Mouse (Mus musculus) 3134 (cell line): ENCODE data around the gene Hist1h1b.
"Not testable (repeated sequence)": the region's sequence is repeated elsewhere in the genome, so short reads cannot be mapped to it uniquely, and the experiment has no call there.

ENCODE experiments used
- DNase-seq: peaks from one replicate; pipeline ENCODE4 v3.0.0-alpha.2; 2011; ENCODE audit warnings: low spot score; ENCODE audit not compliant: insufficient read length; ENCODE audit errors: extremely low read depth

The Hist1h1b gene

GRCm38 (mm10) chr13:21779767-21780731, at the start of gene Hist1h1b:
Hist1h1b (minus strand) TSS chr13:21780625.
- DNase-seq = peak; percentile 94

GRCm38 (mm10) chr13:21828511-21828910, 48.1 kb upstream of the Hist1h1b start:
- no peak for DNase-seq

- not testable (repeated sequence) for DNase-seq
These were observed 39.9 kb upstream of the Hist1h1b start for GRCm38 (mm10) chr13:21820082-21820890.

GRCm38 (mm10) chr13:21812092-21812491, 31.7 kb upstream of the Hist1h1b start:
- DNase-seq = not testable (repeated sequence)

GRCm38 (mm10) chr13:21811539-21811938, 31.1 kb upstream of the Hist1h1b start, which contains the start of gene Hist1h4m:
Hist1h4m (plus strand) TSS chr13:21811746.
- DNase-seq = not testable (repeated sequence)

GRCm38 (mm10) chr13:21811074-21811473, 30.6 kb upstream of the Hist1h1b start:
- not testable (repeated sequence) for DNase-seq

GRCm38 (mm10) chr13:21810073-21810472, 29.6 kb upstream of the Hist1h1b start, which contains the start of the genes Hist1h2bq and Hist1h2ao:
Hist1h2bq (minus strand) TSS chr13:21810197.
Hist1h2ao (plus strand) TSS chr13:21810465.
- not testable (repeated sequence) for DNase-seq

- DNase-seq = not testable (repeated sequence)
These were observed 22.6 kb upstream of the Hist1h1b start for GRCm38 (mm10) chr13:21803058-21803457.

GRCm38 (mm10) chr13:21797163-21797562, 16.7 kb upstream of the Hist1h1b start:
- not testable (repeated sequence) for DNase-seq

- no peak for DNase-seq
These were observed 15.2 kb upstream of the Hist1h1b start for GRCm38 (mm10) chr13:21795584-21795983.

GRCm38 (mm10) chr13:21790601-21791283, 10.3 kb upstream of the Hist1h1b start:
- DNase-seq = no peak

- no peak for DNase-seq
These were observed 9.5 kb upstream of the Hist1h1b start for GRCm38 (mm10) chr13:21789925-21790324.

- peak; percentile 63 for DNase-seq
These were observed 7.6 kb upstream of the Hist1h1b start for GRCm38 (mm10) chr13:21787760-21788593.

- DNase-seq = peak; percentile 92
These were observed 6.6 kb upstream of the Hist1h1b start, which contains the start of the genes Hist1h2an and Hist1h2bp for GRCm38 (mm10) chr13:21786899-21787629. Hist1h2an (minus strand) TSS chr13:21787218. Hist1h2bp (plus strand) TSS chr13:21787461.

GRCm38 (mm10) chr13:21786189-21786898, 5.9 kb upstream of the Hist1h1b start:
- peak; percentile 79 for DNase-seq

- no peak for DNase-seq
These were observed 3.9 kb upstream of the Hist1h1b start for GRCm38 (mm10) chr13:21784311-21784710.

- DNase-seq = peak; percentile 48
These were observed 3.3 kb upstream of the Hist1h1b start for GRCm38 (mm10) chr13:21783734-21784161.

- peak; percentile 89 for DNase-seq
These were observed 2.8 kb upstream of the Hist1h1b start, which contains the start of gene Hist1h3i for GRCm38 (mm10) chr13:21783255-21783617. Hist1h3i (minus strand) TSS chr13:21783370.
